29 mouse cellular contexts compared by ENCODE assay signal in genomic region chr13:36717376-36717775, GRCm38 (mm10). TPM values are rescaled to one million over a fixed set of nuclear protein-coding genes. Genes with fewer than 3 reads are reported as not detected.
DNase-seq lines count a peak whose midpoint lies in the region; ATAC-seq lines count a peak whose summit lies in the region.
"Had no signal": no experiment of that assay in that cellular context is flagged by ENCODE, and none has a peak within 500 bp of the region (broad histone marks: within the 10 kb centered on the region; RNA-seq: fewer than 3 reads in every experiment).

No protein-coding gene starts in this region.

- H3K27me3 ChIP-seq in forebrain, embryonic 16.5 days (replicated peaks; ENCODE audit: control insufficient read depth, insufficient read depth, low read length) = peaks cover under 1% of the 10 kb centered on the region
- H3K27me3 ChIP-seq in forebrain, embryonic 11.5 days (ENCODE audit: control insufficient read depth, insufficient read depth, low read length) = peaks cover 5% of the 10 kb centered on the region

- no peaks in the 10 kb centered on the region for H3K9me3 ChIP-seq in forebrain, embryonic 16.5 days (ENCODE audit: control insufficient read depth, low read length)
- no peaks in the 10 kb centered on the region for H3K9me3 ChIP-seq in forebrain, embryonic 11.5 days (ENCODE audit: control insufficient read depth, low read length)
- H3K9me3 ChIP-seq: embryonic facial prominence, embryonic 12.5 days; heart, embryonic 13.5 days; hindbrain, embryonic 13.5 days; limb, embryonic 10.5 days; limb, embryonic 15.5 days; lung, embryonic 15.5 days; midbrain, embryonic 10.5 days; midbrain, embryonic 15.5 days; neural tube, embryonic 15.5 days; stomach, embryonic 15.5 days had no signal

- H3K4me2 ChIP-seq in forebrain, embryonic 16.5 days (ENCODE audit: low read length) = no peak overlapping the region
- no peak overlapping the region for H3K4me2 ChIP-seq in forebrain, embryonic 11.5 days (ENCODE audit: low read depth, low read length, severe bottlenecking)
- H3K4me2 ChIP-seq: embryonic facial prominence, embryonic 12.5 days; heart, embryonic 13.5 days; hindbrain, embryonic 13.5 days; limb, embryonic 15.5 days; lung, embryonic 15.5 days; midbrain, embryonic 15.5 days; neural tube, embryonic 15.5 days; stomach, embryonic 15.5 days had no signal

- H3K27ac ChIP-seq in forebrain, embryonic 16.5 days (ENCODE audit: low read length) = no peak overlapping the region
- no peak overlapping the region for H3K27ac ChIP-seq in forebrain, embryonic 11.5 days (ENCODE audit: low read depth, low read length)
- H3K27ac ChIP-seq: embryonic facial prominence, embryonic 12.5 days; heart, embryonic 13.5 days; hindbrain, embryonic 13.5 days; kidney, postnatal 0 days; limb, embryonic 10.5 days; limb, embryonic 15.5 days; liver, embryonic 14.5 days; lung, embryonic 15.5 days; midbrain, embryonic 10.5 days; midbrain, embryonic 15.5 days; neural tube, embryonic 15.5 days; stomach, embryonic 15.5 days had no signal

- no peak overlapping the region for H3K4me3 ChIP-seq in forebrain, embryonic 16.5 days (replicated peaks; ENCODE audit: low read length)
- no peak overlapping the region for H3K4me3 ChIP-seq in forebrain, embryonic 11.5 days (ENCODE audit: low read depth, low read length)
- H3K4me3 ChIP-seq: embryonic facial prominence, embryonic 12.5 days; heart, embryonic 13.5 days; hindbrain, embryonic 13.5 days; limb, embryonic 10.5 days; limb, embryonic 15.5 days; lung, embryonic 15.5 days; midbrain, embryonic 10.5 days; midbrain, embryonic 15.5 days; neural tube, embryonic 15.5 days; stomach, embryonic 15.5 days had no signal

- H3K36me3 ChIP-seq in forebrain, embryonic 16.5 days (ENCODE audit: control insufficient read depth, insufficient read depth) = no peaks in the 10 kb centered on the region
- H3K36me3 ChIP-seq in forebrain, embryonic 11.5 days (ENCODE audit: control insufficient read depth, insufficient read depth, low read length) = no peaks in the 10 kb centered on the region
- H3K36me3 ChIP-seq: embryonic facial prominence, embryonic 12.5 days; heart, embryonic 13.5 days; hindbrain, embryonic 13.5 days; limb, embryonic 10.5 days; limb, embryonic 15.5 days; lung, embryonic 15.5 days; midbrain, embryonic 10.5 days; midbrain, embryonic 15.5 days; neural tube, embryonic 15.5 days; stomach, embryonic 15.5 days had no signal

- H3K4me1 ChIP-seq in forebrain, embryonic 16.5 days (replicated peaks; ENCODE audit: control insufficient read depth, insufficient read depth, low read length) = no peaks in the 10 kb centered on the region
- H3K4me1 ChIP-seq in forebrain, embryonic 11.5 days (replicated peaks; ENCODE audit: control insufficient read depth, insufficient read depth, low read length) = no peaks in the 10 kb centered on the region
- H3K4me1 ChIP-seq: embryonic facial prominence, embryonic 12.5 days; heart, embryonic 13.5 days; hindbrain, embryonic 13.5 days; limb, embryonic 10.5 days; limb, embryonic 15.5 days; lung, embryonic 15.5 days; midbrain, embryonic 15.5 days; neural tube, embryonic 15.5 days; stomach, embryonic 15.5 days had no signal

- WGBS in forebrain, embryonic 16.5 days = 34% methylated on average over 3 of the region's 3 CpGs
- 63% methylated on average over 3 of the region's 3 CpGs for WGBS in forebrain, embryonic 11.5 days

- peak; percentile 31; the same call in 1 of the 2 replicates for ATAC-seq in forebrain, embryonic 16.5 days
- no peak for ATAC-seq in forebrain, embryonic 11.5 days (replicated peaks; ENCODE audit: low FRiP score)
- ATAC-seq: intestine, embryonic 16.5 days had no signal

- H3K9ac ChIP-seq in forebrain, embryonic 16.5 days (replicated peaks; ENCODE audit: low read depth, low read length) = no peak overlapping the region
- no peak overlapping the region for H3K9ac ChIP-seq in forebrain, embryonic 11.5 days (ENCODE audit: low read length)
- H3K9ac ChIP-seq: embryonic facial prominence, embryonic 12.5 days; heart, embryonic 13.5 days; hindbrain, embryonic 13.5 days; limb, embryonic 15.5 days; liver, embryonic 14.5 days; lung, embryonic 15.5 days; midbrain, embryonic 15.5 days; neural tube, embryonic 15.5 days; stomach, embryonic 15.5 days had no signal

- intact Hi-C loops in heart, postnatal 36 days (cut with DNase I) = no loop called here

- DNase-seq in forebrain, embryonic 11.5 days (ENCODE audit: low spot score) = no peak
- peak; percentile 26 to 54 for DNase-seq in heart, adult 9 months (ENCODE audit: low spot score in 2 of 2)
- no peak for DNase-seq in heart, postnatal 36 days
- peak; percentile 60 for DNase-seq in lung, postnatal 25 days (ENCODE audit: low spot score)
- no peak for DNase-seq in lung, postnatal 4 days
- DNase-seq: adrenal gland, postnatal 25 days; B cell, adult 2 months; cerebellum, adult 8-10 months; embryo, embryonic 11 days; gastrocnemius, postnatal 25 days; kidney, adult 8-10 months; kidney, postnatal 4 days; retina, postnatal 1 day; right cerebral cortex, postnatal 14 days had no signal

RNA-seq across cellular contexts. Expression of gene Nrn1, which starts 17.6 kb away (rescaled TPM):
- 51.0 and 51.3 TPM in 2 replicates for polyA plus RNA-seq in forebrain, embryonic 16.5 days (2015; fragmentation: Nextera tagmentation; extraction: Ambion mirVana)
- 36.6 and 36.7 TPM in 2 replicates for polyA plus RNA-seq in forebrain, embryonic 11.5 days (2014; fragmentation: Nextera tagmentation; extraction: Ambion mirVana)
- 1 to 10 TPM; 2.2 to 3.3 TPM for total RNA-seq in heart, postnatal 36 days (2021)
- total RNA-seq: megakaryocyte progenitor cell, adult 5-6 weeks had no signal

Comparison
In these comparisons a context has a peak if more than half of its experiments do, and no peak if none do; other contexts are left out.
1. DNase-seq: peak in heart, adult 9 months (2 of 2) and lung, postnatal 25 days (single experiment); none in forebrain, embryonic 11.5 days (single experiment), heart, postnatal 36 days (0 of 2) and lung, postnatal 4 days (0 of 2).